Mouse (Mus musculus) neural tube, embryonic 12.5 days (tissue): ENCODE data around the gene Me1. TPM values are rescaled to one million over a fixed set of nuclear protein-coding genes. Genes with fewer than 3 reads are reported as not detected.
"Not testable (repeated sequence)": the region's sequence is repeated elsewhere in the genome, so short reads cannot be mapped to it uniquely, and the experiment has no call there.

Experiments used
- ATAC-seq: fragments of 200-750 bp; cut with Nextera tagmentation; 2 replicates; pipeline ENCODE4 v1.8.0; 2017; ENCODE audit warnings: low read depth, mild to moderate bottlenecking, moderate TSS enrichment, moderate library complexity; ENCODE audit not compliant: low FRiP score
- H3K27ac ChIP-seq: fragments of 300-500 bp; sonication (generic); 2 replicates; pipeline ENCODE4 v1.5.1; 2016
- H3K27me3 ChIP-seq: fragments of 300-500 bp; sonication (generic); replicated peaks from 2 replicates; pipeline ENCODE4 v1.6.1; 2016; ENCODE audit warnings: mild to moderate bottlenecking
- H3K36me3 ChIP-seq: fragments of 300-500 bp; sonication (generic); 2 replicates; pipeline ENCODE4 v1.6.1; 2016; ENCODE audit warnings: mild to moderate bottlenecking
- H3K4me1 ChIP-seq: fragments of 300-500 bp; sonication (generic); 2 replicates; pipeline ENCODE4 v1.6.1; 2016
- H3K4me2 ChIP-seq: fragments of 300-500 bp; sonication (generic); replicated peaks from 2 replicates; pipeline ENCODE4 v1.6.1; 2016; ENCODE audit warnings: mild to moderate bottlenecking
- H3K4me3 ChIP-seq: fragments of 300-500 bp; sonication (generic); 2 replicates; pipeline ENCODE4 v1.5.1; 2016
- H3K9ac ChIP-seq: fragments of 300-500 bp; sonication (generic); 2 replicates; pipeline ENCODE4 v1.6.1; 2016; ENCODE audit warnings: mild to moderate bottlenecking
- H3K9me3 ChIP-seq: fragments of 300-500 bp; sonication (generic); 2 replicates; pipeline ENCODE4 v1.6.1; 2016; ENCODE audit warnings: mild to moderate bottlenecking
- WGBS: fragments of 180-500 bp; shearing (Covaris S2); methylation state at CpG from one replicate; pipeline ENCODE4 v1.1.7; 2016; 5-methylcytosine and 5-hydroxymethylcytosine counted together
- polyA plus RNA-seq: library from polyadenylated mRNA; unstranded; fragments of >200 nt; fragmentation: Nextera tagmentation; extraction: Ambion mirVana; gene quantifications from 2 replicates; pipeline ENCODE4 v1.2.1, GENCODE M21; 2016

The Me1 gene
- polyA plus RNA-seq, 1 experiment from 2014 or later: 26.3 TPM

DNA sequence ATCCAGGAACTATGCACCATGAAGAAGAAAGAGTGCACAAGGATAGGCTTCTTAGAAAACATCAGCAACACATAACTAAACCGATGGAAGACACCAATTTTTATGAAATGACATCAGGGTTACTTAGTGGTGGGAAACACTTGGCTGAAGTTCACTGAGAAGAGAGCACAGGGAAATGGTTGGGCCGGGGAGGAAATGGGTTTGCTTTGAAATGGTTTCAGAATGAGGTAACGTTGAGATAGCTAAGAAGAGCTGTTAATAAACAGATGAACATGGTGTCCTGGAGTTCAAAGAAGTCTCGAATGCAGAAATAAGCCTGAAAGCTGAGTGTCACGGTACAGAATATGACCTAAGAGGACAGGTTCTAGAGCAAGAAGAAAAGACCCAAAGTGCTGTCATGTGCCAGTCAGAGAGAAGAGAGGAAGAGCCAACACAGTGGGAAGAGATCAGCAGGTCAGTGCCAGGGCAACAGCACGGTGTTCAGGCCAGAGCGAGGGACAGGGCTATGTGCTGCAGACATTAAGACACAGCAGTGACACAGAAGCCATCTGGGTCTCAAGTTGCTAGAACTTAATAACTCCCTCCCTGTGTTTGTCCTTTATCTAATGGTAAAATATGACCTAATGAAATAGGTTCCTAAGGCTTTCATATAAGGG, 77.8 kb downstream of the Me1 start:
- H3K4me2 ChIP-seq: no peak overlapping the region
- 82% methylated on average over 7 of the region's 7 CpGs for WGBS
- H3K4me1 ChIP-seq: no peaks in the 10 kb centered on the region
- no peak for ATAC-seq
- no peak overlapping the region for H3K27ac ChIP-seq
- no peak overlapping the region for H3K4me3 ChIP-seq
- H3K9me3 ChIP-seq: no peaks in the 10 kb centered on the region
- no peak overlapping the region for H3K9ac ChIP-seq
- no peaks in the 10 kb centered on the region for H3K27me3 ChIP-seq
- H3K36me3 ChIP-seq: no peaks in the 10 kb centered on the region

DNA sequence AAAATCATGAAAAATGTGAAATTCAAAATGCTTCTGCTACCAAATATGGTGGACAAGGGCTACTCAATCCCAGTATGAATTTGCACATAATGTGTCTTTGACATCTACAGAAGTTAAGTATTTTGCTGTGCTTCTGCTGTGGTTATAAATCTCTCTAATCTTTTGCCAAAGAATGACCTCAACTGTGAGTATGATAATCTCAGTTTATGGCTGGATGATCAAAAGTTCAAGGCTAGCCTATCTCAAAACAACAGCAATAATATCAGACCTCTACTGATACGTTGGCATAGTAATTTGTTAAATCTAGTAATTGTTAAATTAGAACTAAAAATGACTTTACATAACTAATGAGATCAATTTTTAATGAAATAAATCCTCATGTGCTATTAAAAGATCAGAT, 80.0 kb downstream of the Me1 start:
- no peaks in the 10 kb centered on the region for H3K9me3 ChIP-seq
- 87% methylated on average over 1 of the region's 1 CpGs for WGBS
- H3K36me3 ChIP-seq: no peaks in the 10 kb centered on the region
- H3K27me3 ChIP-seq: no peaks in the 10 kb centered on the region
- no peak overlapping the region for H3K9ac ChIP-seq
- no peak overlapping the region for H3K4me3 ChIP-seq
- H3K4me1 ChIP-seq: no peaks in the 10 kb centered on the region
- no peak overlapping the region for H3K4me2 ChIP-seq
- no peak overlapping the region for H3K27ac ChIP-seq
- no peak for ATAC-seq

DNA sequence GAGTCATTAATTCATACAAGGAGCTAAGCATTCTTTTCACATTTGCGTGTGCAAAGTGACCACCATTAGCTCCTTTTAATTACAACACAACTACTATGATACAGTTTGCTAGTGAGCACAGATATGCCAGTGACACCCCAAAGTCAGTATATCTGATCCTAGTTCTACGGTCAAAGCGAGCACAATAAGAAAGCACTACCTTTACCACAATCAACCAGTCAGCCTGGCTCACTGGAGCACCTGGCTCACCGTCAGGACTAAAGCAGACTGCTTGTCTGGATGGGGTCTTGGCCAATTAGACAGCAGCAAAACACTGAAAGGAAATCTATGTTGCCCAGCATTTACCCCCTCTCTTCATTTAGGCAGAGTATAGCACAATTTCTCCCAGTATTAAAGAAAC, 83.7 kb downstream of the Me1 start:
- H3K9ac ChIP-seq: no peak overlapping the region
- H3K27me3 ChIP-seq: no peaks in the 10 kb centered on the region
- ATAC-seq: no peak
- H3K4me3 ChIP-seq: no peak overlapping the region
- H3K27ac ChIP-seq: no peak overlapping the region
- H3K4me1 ChIP-seq: no peaks in the 10 kb centered on the region
- 91% methylated on average over 4 of the region's 4 CpGs for WGBS
- no peaks in the 10 kb centered on the region for H3K9me3 ChIP-seq
- no peak overlapping the region for H3K4me2 ChIP-seq
- no peaks in the 10 kb centered on the region for H3K36me3 ChIP-seq

DNA sequence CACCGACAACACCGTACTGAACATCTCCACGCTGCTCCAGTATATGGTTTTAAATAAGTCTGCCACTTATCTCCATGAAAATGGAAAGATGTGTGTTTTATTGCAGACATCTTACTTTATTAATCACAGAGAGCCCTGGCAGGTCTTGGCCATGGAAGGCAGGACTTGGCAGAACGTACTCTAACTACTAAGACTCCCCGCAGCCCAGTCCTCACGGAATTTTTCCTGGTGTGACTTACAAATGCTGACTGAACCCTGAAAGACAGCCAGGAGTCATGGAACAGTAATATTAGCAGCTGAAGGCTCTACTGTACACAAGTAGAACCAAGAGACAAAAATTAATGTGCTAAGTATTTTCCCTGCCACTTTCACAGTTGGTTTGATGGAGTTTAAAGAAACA, 90.0 kb downstream of the Me1 start:
- H3K27ac ChIP-seq: no peak overlapping the region
- no peak for ATAC-seq
- H3K4me1 ChIP-seq: no peaks in the 10 kb centered on the region
- H3K9me3 ChIP-seq: no peaks in the 10 kb centered on the region
- H3K4me3 ChIP-seq: no peak overlapping the region
- WGBS: 92% methylated on average over 6 of the region's 6 CpGs
- no peak overlapping the region for H3K9ac ChIP-seq
- no peak overlapping the region for H3K4me2 ChIP-seq
- no peaks in the 10 kb centered on the region for H3K36me3 ChIP-seq
- no peaks in the 10 kb centered on the region for H3K27me3 ChIP-seq

DNA sequence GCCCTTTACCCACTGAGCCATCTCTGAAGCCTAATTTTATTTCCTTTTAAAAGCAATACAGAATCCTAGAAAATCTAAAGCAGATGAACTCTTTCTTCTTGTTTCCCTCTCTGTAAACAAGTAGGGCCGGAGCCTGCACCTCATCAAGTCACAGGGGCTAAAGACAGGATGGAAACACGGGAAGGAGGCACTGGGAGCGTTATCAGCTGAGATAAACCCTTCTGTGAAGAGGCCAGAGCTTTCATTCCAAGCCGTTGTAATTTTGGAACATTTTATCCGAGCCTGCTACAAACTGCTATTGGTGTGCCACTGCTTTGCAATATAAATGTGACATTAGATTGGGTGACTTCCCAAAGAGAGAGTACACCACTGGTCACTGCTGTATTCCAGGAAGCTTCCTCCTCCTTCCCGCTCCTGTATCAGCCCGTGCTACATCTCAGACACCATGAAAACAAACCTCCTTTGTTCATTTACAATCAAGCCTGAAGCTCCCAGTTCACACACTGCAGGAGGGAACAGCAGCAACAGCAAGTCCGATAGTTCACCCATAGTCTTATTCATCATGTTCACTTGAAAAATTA, 95.9 kb downstream of the Me1 start:
- Histone ChIP-seq H3K4me3 (no peak overlapping the region), H3K4me2 (no peak overlapping the region), H3K27me3 (no peaks in the 10 kb centered on the region), H3K9me3 (no peaks in the 10 kb centered on the region), H3K36me3 (no peaks in the 10 kb centered on the region), H3K27ac (no peak overlapping the region), H3K4me1 (no peaks in the 10 kb centered on the region), H3K9ac (no peak overlapping the region)
- WGBS: 67% methylated on average over 8 of the region's 8 CpGs
- ATAC-seq: no peak

DNA sequence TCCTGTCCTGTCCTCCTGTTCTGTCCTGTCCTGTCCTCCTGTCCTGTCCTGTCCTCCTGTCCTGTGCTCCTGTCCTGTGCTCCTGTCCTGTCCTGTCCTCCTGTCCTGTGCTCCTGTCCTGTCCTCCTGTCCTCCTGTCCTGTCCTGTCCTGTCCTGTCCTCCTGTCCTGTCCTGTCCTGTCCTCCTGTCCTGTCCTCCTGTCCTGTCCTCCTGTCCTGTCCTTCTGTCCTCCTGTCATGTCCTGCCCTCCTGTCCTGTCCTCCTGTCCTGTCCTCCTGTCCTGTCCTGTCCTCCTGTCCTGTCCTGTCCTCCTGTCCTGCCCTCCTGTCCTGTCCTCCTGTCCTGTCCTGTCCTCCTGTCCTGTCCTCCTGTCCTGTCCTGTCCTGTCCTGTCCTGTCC, 98.8 kb downstream of the Me1 start:
- H3K4me1 ChIP-seq, ATAC-seq, H3K27ac ChIP-seq: not testable (repeated sequence)

DNA sequence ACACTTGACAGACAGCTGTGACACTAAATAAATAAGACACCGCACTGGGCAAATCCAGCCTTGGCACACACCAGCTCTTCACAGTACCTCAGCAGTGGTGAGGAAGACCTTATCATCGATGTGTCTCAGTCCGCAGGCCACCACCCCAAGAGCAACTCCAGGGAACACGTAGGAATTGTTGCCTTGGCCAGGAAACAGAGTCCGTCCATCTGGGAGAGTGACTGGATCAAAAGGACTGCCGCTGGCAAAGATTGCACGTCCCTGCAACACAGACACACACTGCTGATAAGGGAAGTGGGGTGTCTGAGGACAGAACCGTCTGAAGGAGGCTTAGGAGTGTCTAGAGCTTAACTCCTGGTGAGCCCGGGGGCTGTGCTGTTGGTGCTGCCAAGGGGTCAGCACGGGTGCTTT, 101.4 kb downstream of the Me1 start:
- H3K4me1 ChIP-seq, ATAC-seq, H3K9ac ChIP-seq, H3K4me3 ChIP-seq, H3K9me3 ChIP-seq, H3K27ac ChIP-seq, H3K36me3 ChIP-seq, H3K27me3 ChIP-seq, H3K4me2 ChIP-seq: not testable (repeated sequence)
- 83% methylated on average over 10 of the region's 10 CpGs for WGBS

More for the DNA sequence above, 98.8 kb downstream of the Me1 start:
- not testable (repeated sequence) for H3K27me3 ChIP-seq, H3K4me3 ChIP-seq, H3K4me2 ChIP-seq, H3K9me3 ChIP-seq, H3K9ac ChIP-seq, H3K36me3 ChIP-seq

DNA sequence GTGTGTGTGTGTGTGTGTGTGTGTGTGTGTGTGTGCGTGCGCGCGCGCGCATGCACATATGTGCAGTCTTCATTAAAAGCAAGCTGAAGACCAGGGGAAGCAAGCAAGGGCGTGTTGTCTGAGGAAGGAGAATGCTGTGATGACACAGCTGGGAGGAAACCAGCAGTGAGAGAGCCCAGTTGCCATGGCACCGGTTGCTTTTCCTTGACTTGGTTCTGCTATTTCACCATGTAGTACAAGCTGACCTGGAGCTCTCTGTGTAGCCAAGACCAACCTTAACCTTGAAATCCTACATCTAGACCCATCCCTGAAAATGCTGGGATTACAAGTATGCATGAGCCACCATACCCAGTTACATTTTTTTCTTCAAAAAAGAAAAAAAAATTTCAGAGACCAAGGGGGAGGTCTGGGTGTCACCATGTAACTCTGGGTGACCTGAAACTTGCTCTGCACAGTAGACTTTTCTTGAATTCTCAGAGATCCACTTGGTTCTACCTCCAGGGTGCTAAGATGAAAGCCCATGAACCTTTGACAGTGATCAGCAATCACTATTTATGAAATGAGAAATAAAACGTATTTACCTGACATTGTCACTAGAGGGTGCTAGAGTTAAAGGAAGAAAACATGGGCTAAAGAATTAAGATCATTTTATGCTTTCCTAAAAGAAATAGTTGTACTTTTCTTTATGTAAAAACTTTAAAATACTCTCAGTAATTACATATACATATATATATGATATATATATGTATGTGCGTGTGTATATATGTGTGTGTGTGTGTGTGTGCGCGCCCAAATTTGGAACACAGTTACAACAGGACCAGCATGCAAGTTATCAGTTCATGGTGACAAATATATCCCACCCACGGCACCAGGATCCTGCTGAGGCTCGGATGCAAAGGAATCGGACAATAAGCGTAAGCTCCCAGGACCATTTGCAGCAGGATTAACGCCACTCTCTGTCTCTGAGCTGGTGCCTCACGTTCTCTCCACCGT, 102.8 kb downstream of the Me1 start:
- Histone ChIP-seq H3K4me1 (no peaks in the 10 kb centered on the region), H3K27ac (no peak overlapping the region), H3K9me3 (no peaks in the 10 kb centered on the region), H3K27me3 (no peaks in the 10 kb centered on the region), H3K4me3 (no peak overlapping the region), H3K36me3 (no peaks in the 10 kb centered on the region), H3K4me2 (no peak overlapping the region), H3K9ac (no peak overlapping the region)
- WGBS: 82% methylated on average over 19 of the region's 19 CpGs
- no peak for ATAC-seq

DNA sequence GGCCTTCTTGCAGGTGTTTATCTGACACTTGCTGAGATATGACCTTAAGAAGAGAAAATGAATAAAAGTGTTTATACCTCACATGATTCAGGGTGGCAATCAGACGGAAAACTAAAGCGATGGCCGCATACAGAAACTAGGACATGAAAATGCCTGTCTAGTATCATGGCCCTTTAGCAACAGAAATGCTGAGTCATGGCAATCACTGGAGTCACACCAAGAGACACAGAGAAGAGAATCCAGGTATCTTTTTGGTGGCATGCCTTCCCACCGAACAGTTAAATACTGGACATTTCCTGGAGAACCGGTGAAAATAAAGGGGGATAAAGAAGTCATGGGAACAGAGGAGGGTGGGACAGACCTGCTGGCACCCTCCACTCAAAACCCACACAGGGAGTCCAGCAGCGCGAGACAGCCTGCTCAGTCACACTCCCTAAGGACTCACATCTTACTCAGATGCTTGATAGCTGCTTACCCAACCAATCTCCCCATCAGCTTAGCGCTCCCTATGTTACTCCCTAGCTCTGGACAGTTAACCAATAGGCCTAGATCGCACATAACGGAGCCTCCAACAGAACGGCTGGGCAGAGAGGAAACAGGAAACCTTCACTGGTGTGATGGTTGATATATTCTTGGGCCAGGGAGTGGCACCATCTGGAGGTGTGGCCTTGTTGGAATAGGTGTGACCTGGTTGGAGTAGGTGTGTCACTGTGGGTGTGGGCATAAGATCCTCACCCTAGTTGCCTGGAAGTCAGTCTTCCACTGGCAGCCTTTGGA, 108.5 kb downstream of the Me1 start:
- no peak overlapping the region for H3K9ac ChIP-seq
- 93% methylated on average over 11 of the region's 11 CpGs for WGBS
- H3K4me2 ChIP-seq: no peak overlapping the region
- H3K36me3 ChIP-seq: no peaks in the 10 kb centered on the region
- ATAC-seq: no peak
- H3K4me3 ChIP-seq: no peak overlapping the region
- no peaks in the 10 kb centered on the region for H3K27me3 ChIP-seq
- H3K4me1 ChIP-seq: no peaks in the 10 kb centered on the region
- H3K27ac ChIP-seq: no peak overlapping the region
- no peaks in the 10 kb centered on the region for H3K9me3 ChIP-seq

DNA sequence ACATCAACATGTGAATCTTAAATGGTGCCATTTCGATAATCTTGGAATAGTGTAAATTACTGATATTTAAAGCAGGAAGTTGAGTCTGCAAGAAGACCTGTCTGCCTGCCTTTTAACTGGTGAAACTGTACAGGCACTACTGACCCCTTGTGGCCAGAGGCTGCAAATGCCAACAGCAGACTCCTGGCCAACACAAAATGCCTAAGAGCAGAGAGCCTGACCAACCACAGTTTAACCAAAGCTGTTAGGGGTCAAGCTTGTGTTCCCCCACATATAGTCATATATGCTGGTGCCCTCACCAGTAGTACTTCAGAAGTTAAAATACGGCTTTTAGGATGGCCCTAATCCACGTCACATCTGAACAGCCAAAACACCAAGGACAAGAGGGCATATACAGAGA, 112.0 kb downstream of the Me1 start:
- no peak overlapping the region for H3K9ac ChIP-seq
- no peaks in the 10 kb centered on the region for H3K27me3 ChIP-seq
- no peaks in the 10 kb centered on the region for H3K4me1 ChIP-seq
- ATAC-seq: no peak
- WGBS: 54% methylated on average over 3 of the region's 3 CpGs
- no peak overlapping the region for H3K4me2 ChIP-seq
- no peak overlapping the region for H3K27ac ChIP-seq
- H3K36me3 ChIP-seq: no peaks in the 10 kb centered on the region
- no peaks in the 10 kb centered on the region for H3K9me3 ChIP-seq
- no peak overlapping the region for H3K4me3 ChIP-seq

DNA sequence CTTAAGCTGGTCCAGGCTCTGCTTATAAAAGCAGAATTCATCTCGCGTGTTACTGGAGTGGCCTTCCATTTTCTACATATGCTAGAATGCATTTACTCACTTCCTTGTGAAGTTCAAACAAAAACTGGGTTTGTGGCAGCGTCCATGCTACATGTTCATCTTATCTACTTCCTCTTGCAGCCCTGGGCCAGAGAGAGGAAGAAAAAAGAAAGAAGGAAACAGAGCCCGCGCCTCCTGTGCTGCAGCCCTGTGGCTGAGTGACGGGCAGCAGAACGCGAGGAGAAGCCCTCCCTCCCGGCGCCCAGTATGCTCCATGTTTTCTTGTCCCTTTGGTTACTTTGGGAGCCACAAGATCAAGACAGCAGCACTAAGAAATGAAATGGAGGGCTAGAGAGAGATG, 116.1 kb downstream of the Me1 start:
- H3K4me1 ChIP-seq: no peaks in the 10 kb centered on the region
- 93% methylated on average over 10 of the region's 10 CpGs for WGBS
- no peak overlapping the region for H3K27ac ChIP-seq
- ATAC-seq: no peak
- no peaks in the 10 kb centered on the region for H3K27me3 ChIP-seq
- H3K4me2 ChIP-seq: no peak overlapping the region
- no peaks in the 10 kb centered on the region for H3K36me3 ChIP-seq
- no peak overlapping the region for H3K9ac ChIP-seq
- no peaks in the 10 kb centered on the region for H3K9me3 ChIP-seq
- H3K4me3 ChIP-seq: no peak overlapping the region

DNA sequence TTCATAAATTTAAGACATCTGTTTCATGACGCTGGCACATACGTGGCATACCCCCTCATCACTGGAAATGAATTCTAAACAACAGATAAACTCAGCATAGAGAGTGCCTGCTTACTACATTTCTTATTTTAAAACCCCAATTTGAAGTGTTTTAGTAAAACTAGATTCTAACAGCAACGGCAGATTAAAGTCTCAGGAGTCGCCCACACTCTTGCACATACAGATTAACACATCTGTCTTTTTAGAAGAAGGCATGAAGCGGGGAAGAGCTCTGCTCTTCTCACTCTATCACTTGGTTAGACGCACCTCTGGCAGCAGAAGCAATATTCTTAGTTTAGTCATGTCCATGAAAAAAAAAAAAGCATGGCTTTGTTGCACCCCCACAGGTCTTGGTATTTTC, 120.6 kb downstream of the Me1 start:
- peaks cover 15% of the 10 kb centered on the region for H3K4me1 ChIP-seq
- no peaks in the 10 kb centered on the region for H3K27me3 ChIP-seq
- 94% methylated on average over 6 of the region's 6 CpGs for WGBS
- no peaks in the 10 kb centered on the region for H3K36me3 ChIP-seq
- no peak overlapping the region for H3K9ac ChIP-seq
- no peak overlapping the region for H3K4me2 ChIP-seq
- ATAC-seq: no peak
- no peaks in the 10 kb centered on the region for H3K9me3 ChIP-seq
- H3K4me3 ChIP-seq: no peak overlapping the region
- no peak overlapping the region for H3K27ac ChIP-seq
